Mouse (Mus musculus) layer of hippocampus, adult 8-10 months (tissue): Measurements from ENCODE around the gene Gm14139. TPM values are rescaled to one million over a fixed set of nuclear protein-coding genes. Genes with fewer than 3 reads are reported as not detected.
"Not testable (repeated sequence)": the region's sequence is repeated elsewhere in the genome, so short reads cannot be mapped to it uniquely, and the experiment has no call there.

Experiments
- DNase-seq, 2 experiments: peaks; one replicate each; pipeline ENCODE4 v3.0.0; 2022; ENCODE audit warnings: low spot score in 2 of 2
- total RNA-seq, 4 experiments: library from RNA; stranded (reverse); gene quantifications; 2 replicates each; pipeline ENCODE4 v1.2.4; 2022

The Gm14139 gene
- not detected for total RNA-seq

DNA sequence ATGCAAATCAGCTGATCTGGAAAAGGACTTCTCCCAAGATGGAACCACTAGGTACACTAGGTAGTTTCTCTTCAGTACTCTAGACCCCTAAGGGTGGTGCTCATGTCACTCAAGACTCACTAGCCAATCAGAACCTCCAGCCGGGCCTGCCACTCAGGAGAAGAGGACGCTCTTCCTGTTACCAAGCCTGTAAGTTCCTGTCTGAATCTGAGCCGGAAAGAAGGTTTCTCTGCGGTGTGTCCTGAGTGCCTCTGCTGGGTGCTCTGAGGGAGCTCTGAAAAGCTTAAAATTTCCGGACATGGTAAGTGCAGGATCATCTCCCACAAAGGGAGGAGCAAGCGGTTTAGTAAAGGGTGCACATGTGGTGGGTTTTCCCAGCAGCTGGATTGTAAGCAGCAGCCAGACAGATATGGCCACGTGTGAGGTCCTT is at the start of gene Gm14139:
TSS of gene Gm14139 (plus strand) at position 186 of the 430 bp plus-strand sequence.
- not testable (repeated sequence) for DNase-seq

DNA sequence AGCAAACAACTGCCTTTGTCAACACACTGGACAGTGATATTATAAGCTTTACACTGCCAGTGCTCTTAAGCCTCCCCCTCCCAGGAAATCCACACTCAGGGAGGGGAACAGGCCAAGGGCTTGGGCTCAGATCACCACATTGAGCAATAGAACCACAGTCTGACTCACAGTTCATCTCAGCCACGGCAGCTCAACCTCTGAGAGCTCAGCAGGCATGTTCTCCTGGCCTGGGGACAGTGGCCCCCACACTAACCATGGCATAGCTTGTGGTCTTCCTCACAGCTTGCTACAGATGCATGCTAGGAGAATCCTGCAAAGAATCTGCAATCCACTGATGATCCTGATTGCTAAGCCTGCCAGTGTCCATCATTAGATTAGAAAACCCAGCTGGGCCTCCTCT is 49.6 kb upstream of the Gm14139 start:
- not testable (repeated sequence) for DNase-seq

GRCm38 (mm10) chr2:150132773-150133172 is 48.8 kb upstream of the Gm14139 start:
- no peak for DNase-seq

DNA sequence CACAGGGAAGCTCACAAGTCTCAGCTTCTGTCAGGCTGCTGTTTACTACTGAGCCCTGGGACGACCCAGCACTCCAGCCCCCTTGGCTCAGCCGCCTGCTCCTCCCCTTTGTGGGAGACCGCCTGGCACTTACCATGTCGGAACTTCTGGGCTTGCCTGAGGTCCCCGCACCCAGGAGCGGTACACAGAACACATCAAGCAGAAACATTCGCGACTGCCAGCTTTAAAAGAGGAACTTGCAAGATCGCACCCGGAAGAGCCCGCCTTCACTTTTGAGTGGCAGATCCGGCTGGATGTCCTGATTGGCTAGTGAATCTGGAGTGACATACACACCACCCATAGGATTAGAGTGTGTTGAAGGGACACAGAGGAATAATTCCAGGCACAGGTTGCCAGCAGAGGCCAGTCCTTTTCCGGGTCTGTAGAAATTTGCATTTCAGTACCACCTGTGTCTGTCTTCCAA is 45.1 kb upstream of the Gm14139 start, which contains the start of gene Zfp120:
TSS of gene Zfp120 (minus strand) at position 274 of the 463 bp plus-strand sequence.
- peak; percentile 89 for DNase-seq

DNA sequence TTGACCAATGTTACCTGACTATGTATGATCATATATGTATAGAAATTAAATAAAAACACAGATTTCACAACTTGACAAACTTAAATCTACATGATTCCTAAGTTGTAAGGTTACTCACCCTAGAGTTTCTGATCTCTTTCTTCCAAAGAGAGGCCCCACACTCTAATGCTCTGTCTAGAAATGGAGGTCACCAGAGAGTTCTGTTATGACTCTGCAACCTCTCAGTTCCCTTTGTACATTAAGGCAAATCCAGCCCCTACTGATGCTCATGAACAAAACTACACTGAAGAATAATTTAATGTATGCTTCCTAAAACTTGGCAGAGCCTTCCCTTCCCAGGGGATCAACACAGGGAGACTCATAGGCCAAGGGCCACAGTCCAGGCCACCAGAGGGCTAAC is 14.9 kb upstream of the Gm14139 start:
- DNase-seq: no peak

DNA sequence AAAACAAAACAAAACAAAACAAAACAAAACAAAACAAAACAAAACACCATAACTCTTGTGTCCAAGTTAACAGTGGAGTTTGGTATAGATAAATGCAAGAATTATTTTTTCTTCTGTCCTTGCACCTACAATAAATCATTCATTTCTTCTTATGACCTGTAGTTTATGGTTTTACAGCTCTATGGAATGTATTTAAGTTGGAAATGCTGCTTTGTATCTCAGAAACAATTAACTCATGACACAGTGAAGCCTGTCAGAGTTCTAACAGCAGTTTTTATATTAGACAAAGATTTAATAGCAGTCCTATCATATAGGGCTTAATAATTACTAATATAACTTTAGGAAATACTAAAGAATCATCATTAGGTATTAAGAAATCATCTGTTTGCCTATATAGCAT is 7.7 kb upstream of the Gm14139 start:
- no peak for DNase-seq

DNA sequence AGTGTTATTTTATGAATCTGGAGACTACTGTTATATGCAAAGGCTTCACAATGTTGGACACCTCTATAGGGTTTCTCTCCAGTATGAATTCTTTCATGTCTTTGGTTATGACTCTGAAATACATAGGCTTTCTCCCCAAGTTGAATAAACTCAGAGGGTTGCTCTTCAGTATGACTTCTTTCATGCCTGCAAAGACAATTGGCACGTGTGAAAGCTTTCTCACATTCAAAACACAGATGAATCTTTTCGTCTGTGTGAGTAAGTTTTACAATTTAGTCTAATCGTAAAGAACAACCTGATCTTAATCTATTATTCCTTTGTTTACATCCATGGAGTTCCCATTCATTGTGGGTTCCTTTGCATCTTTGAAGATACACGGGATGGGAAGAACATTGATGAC is 2.0 kb upstream of the Gm14139 start, which contains the start of gene Gm10770:
TSS of gene Gm10770 (minus strand) at position 101 of the 400 bp plus-strand sequence.
- DNase-seq: not testable (repeated sequence)

- not testable (repeated sequence) for DNase-seq
Observed at GRCm38 (mm10) chr2:150181046-150181445, 509 bp upstream of the Gm14139 start.

GRCm38 (mm10) chr2:150217600-150218362 is 36.2 kb downstream of the Gm14139 start, which contains the start of gene Zfp937:
Gene Zfp937, plus strand, starts transcription at chr2:150218073.
- peak; percentile 85 for DNase-seq

DNA sequence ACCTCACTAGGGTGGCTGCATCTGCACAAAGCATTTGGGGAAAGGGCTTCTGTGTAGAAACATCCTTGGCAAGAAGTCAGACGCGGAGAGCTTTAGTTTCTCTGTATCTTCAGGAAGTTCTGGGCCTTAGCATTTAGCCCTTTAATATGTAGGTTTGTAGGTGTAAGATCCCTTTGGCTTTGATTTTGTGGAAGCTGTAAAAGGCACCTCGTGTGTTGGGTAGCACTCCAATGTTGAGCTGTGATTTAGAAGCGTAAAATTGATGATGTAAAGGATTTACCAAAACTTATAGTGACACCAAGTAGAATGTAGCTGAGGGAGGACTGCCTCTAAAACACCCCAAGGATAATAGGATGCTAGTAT is 36.8 kb downstream of the Gm14139 start:
- not testable (repeated sequence) for DNase-seq

GRCm38 (mm10) chr2:150223263-150223662 is 41.7 kb downstream of the Gm14139 start:
- not testable (repeated sequence) for DNase-seq

Other genes starting within 250 kb of the Gm14139 start
- 10 to 100 TPM in 3 of 4 experiments, 1 to 10 TPM in 1; 9.8 to 14.7 (median 13.2) TPM for gene Zfp120, start 45.0 kb upstream of the Gm14139 start, total RNA-seq
- not detected for gene Gm10770, start 2.1 kb upstream of the Gm14139 start, total RNA-seq
- 10 to 100 TPM in 3 of 4 experiments, 1 to 10 TPM in 1; 9.6 to 13.2 (median 11.5) TPM for gene Zfp937, start 36.3 kb downstream of the Gm14139 start, total RNA-seq
- gene Gm21994, start 73.8 kb downstream of the Gm14139 start, total RNA-seq: 10 to 100 TPM in 2 of 4 experiments, 1 to 10 TPM in 2; 6.2 to 11.5 (median 9.0) TPM
- under 1 TPM; 0.11 to 0.54 (median 0.26) TPM for gene Gm14124, start 75.8 kb downstream of the Gm14139 start, total RNA-seq
- 1 to 10 TPM in 2 of 4 experiments, not detected in 2; 1.9 to 2.1 TPM for gene Gm10130, start 141.9 kb downstream of the Gm14139 start, total RNA-seq
- 10 to 100 TPM; 10.5 to 11.8 (median 11.0) TPM for gene 3300002I08Rik, start 181.0 kb downstream of the Gm14139 start, total RNA-seq